Mouse (Mus musculus) stomach, embryonic 15.5 days (tissue): ENCODE data around the gene Whamm. TPM values are rescaled to one million over a fixed set of nuclear protein-coding genes. Genes with fewer than 3 reads are reported as not detected.

Experiments used
- ATAC-seq: fragments of 200-750 bp; cut with Nextera tagmentation; 2 replicates; pipeline ENCODE4 v1.8.0; 2017; ENCODE audit warnings: low read depth, moderate number of reproducible peaks, moderate TSS enrichment; ENCODE audit not compliant: insufficient read depth, low FRiP score
- H3K27ac ChIP-seq: fragments of 300-500 bp; sonication (generic); 2 replicates; pipeline ENCODE4 v1.5.1; 2015; ENCODE audit warnings: mild to moderate bottlenecking, inconsistent platforms
- H3K27me3 ChIP-seq: fragments of 300-500 bp; sonication (generic); replicated peaks from 2 replicates; pipeline ENCODE4 v1.6.1; 2015; ENCODE audit warnings: inconsistent platforms
- H3K36me3 ChIP-seq: fragments of 300-500 bp; sonication (generic); 2 replicates; pipeline ENCODE4 v1.6.1; 2015; ENCODE audit warnings: inconsistent platforms
- H3K4me1 ChIP-seq: fragments of 300-500 bp; sonication (generic); 2 replicates; pipeline ENCODE4 v1.6.1; 2015; ENCODE audit warnings: inconsistent platforms
- H3K4me2 ChIP-seq: fragments of 300-500 bp; sonication (generic); 2 replicates; pipeline ENCODE4 v1.6.1; 2015; ENCODE audit warnings: mild to moderate bottlenecking, inconsistent platforms
- H3K4me3 ChIP-seq: fragments of 300-500 bp; sonication (generic); replicated peaks from 2 replicates; pipeline ENCODE4 v1.5.1; 2015; ENCODE audit warnings: inconsistent platforms
- H3K9ac ChIP-seq: fragments of 300-500 bp; sonication (generic); 2 replicates; pipeline ENCODE4 v1.6.1; 2015; ENCODE audit warnings: inconsistent platforms
- H3K9me3 ChIP-seq: fragments of 300-500 bp; sonication (generic); 2 replicates; pipeline ENCODE4 v1.6.1; 2016; ENCODE audit warnings: inconsistent platforms
- WGBS: fragments of 180-500 bp; shearing (Covaris S2); methylation state at CpG from one replicate; pipeline ENCODE4 v1.1.7; 2015; 5-methylcytosine and 5-hydroxymethylcytosine counted together
- polyA plus RNA-seq: library from polyadenylated mRNA; unstranded; fragments of >200 nt; fragmentation: Nextera tagmentation; extraction: Ambion mirVana; gene quantifications from 2 replicates; pipeline ENCODE4 v1.2.1, GENCODE M21; 2015

Gene Whamm
- polyA plus RNA-seq: 5.4 and 7.0 TPM in 2 replicates

DNA sequence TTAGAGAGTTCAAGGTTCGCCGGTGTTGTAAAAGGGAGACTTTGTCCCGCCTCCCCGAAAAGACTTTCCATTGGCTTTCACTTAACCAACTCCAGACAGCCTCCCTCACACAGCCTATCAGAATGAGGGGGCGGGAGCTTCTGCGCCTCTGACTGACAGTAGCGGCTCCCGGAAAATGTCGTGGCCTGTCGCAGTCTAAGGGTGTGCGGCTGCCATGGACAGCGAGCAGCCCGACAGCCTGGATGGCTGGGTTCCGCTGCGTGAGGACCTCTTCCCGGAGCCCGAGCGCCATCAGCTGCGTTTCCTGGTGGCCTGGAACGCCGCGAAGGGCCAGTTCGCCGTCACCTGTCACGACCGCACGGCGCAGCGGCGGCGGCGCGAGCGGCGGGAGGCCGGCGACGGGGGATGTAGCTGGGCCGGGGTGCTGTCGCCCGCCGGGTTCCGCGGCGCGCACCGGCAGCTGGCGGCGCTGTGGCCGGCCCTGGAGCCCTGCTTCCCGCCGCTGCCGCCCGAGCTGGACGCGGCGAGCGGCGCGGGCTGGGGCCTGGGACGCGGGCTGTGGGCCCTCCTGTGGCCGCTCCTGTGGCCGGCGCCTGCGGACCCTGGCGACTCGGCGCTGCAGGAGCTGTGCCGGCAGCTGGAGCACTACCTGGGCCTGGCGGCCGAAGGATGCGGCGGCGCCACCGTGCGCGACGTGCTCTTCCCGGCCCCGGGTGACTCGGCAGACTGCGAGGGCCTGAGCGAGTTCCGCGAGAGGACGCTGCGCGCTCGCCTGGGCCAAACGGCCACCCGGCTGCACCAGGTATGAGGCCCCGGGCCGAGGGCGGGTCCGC lies at the start of gene Whamm:
TSS of gene Whamm (plus strand) at position 159 of the 833 bp plus-strand sequence.
- H3K36me3 ChIP-seq: no peaks in the 10 kb centered on the region

DNA sequence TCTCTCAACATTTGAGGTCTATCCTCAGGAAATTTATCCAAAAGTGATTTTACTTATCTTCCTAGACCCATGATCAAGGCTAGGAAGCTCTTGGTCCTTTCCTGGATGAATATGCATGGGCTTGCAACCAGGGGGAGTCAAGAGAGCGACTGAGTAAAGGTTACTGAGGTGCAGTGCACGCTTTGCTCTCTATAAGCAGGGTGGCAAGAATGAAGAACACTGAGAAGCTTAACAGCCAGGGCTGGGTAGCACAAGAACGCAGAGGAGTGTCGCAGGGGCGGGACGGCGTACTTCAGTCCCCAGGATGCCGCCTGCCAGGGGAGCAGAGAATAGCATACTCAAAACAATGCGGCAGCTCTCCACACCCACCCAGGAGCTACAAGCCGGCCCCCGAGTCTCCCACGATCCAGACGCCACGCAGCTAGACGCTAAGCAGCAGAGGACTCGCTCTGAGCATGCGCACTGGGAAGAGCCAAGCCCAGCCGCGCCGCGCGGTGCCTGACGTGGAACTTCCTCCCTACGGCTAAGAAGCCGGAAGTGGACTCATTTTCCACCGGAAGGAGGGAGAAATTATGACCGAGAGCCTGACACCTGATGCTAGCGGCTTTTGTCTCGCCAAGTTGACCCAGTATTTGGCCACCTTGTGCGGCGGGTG lies 47.9 kb upstream of the Whamm start:
- Histone ChIP-seq H3K4me2 (peak overlapping the region; percentile 74), H3K27me3 (no peaks in the 10 kb centered on the region), H3K4me3 (peak overlapping the region; percentile 68), H3K9me3 (no peaks in the 10 kb centered on the region), H3K36me3 (peaks cover 11% of the 10 kb centered on the region; the same call in 1 of the 2 replicates), H3K27ac (peak overlapping the region; percentile 97), H3K9ac (peak overlapping the region; percentile 66; the same call in 1 of the 2 replicates), H3K4me1 (peaks cover 8% of the 10 kb centered on the region; the same call in 1 of the 2 replicates)
- under 1% methylated on average over 31 of the region's 31 CpGs for WGBS
- peak; percentile 98 for ATAC-seq

More for the DNA sequence above, at the start of gene Whamm:
- peak within 1 kb of the TSS; percentile 86 for H3K9ac ChIP-seq
- under 1% methylated on average over 94 of the region's 96 CpGs for WGBS
- no peaks in the 10 kb centered on the region for H3K9me3 ChIP-seq
- peak within 1 kb of the TSS; percentile 91 for H3K27ac ChIP-seq
- no peaks in the 10 kb centered on the region; the same call in 1 of the 2 replicates for H3K4me1 ChIP-seq
- peak within 1 kb of the TSS; percentile 68 for H3K4me3 ChIP-seq
- H3K27me3 ChIP-seq: no peaks in the 10 kb centered on the region
- peak within 1 kb of the TSS; percentile 88 for H3K4me2 ChIP-seq
- ATAC-seq: peak; percentile 99

DNA sequence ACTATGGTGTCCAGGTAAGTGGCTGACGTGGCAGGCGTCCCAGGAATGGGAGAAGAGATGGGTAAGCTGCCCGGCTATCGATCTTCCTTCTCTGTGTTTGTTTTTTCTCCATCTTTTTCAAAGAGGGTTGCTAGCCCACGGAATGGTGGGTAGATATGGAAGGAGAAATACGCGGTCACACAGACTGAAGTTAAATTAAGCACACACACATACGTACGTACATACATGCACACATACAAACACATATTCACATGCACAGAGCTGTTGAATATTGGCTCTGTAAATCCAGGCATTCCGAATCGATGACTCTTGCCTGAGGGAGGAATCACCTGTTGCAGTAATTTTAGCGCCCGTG lies 47.4 kb upstream of the Whamm start:
- Histone ChIP-seq H3K4me2 (peak overlapping the region; percentile 74), H3K36me3 (peaks cover 11% of the 10 kb centered on the region; the same call in 1 of the 2 replicates), H3K9me3 (no peaks in the 10 kb centered on the region), H3K27me3 (no peaks in the 10 kb centered on the region), H3K4me3 (peak overlapping the region; percentile 68), H3K9ac (peak overlapping the region; percentile 42; the same call in 1 of the 2 replicates), H3K27ac (peak overlapping the region; percentile 97), H3K4me1 (peaks cover 8% of the 10 kb centered on the region; the same call in 1 of the 2 replicates)
- WGBS: 5% methylated on average over 13 of the region's 13 CpGs
- no peak for ATAC-seq

GRCm38 (mm10) chr7:81528918-81529317 lies 42.1 kb upstream of the Whamm start:
- Histone ChIP-seq H3K36me3 (peaks cover 31% of the 10 kb centered on the region), H3K27me3 (no peaks in the 10 kb centered on the region)
- WGBS: 89% methylated on average over 8 of the region's 8 CpGs

DNA sequence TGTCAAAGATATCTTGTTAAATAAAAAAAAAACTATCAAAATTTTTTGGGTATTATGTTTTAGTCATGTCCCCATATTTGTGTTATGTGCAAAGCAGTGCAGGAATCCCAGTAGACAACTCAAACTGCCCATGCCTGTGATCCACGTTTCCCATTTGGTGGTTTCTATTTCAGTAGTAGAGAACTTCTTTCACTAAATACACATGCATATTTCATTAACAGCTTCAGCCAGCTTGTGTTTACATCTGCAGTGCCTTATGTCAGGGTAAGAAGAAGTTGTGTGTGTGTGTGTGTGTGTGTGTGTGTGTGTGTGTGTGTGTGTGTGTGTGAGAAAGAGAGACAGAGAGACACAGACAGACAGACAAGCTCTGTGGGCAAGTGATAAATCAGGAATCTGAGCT lies 39.6 kb upstream of the Whamm start:
- Histone ChIP-seq H3K9me3 (no peaks in the 10 kb centered on the region), H3K4me3 (no peak overlapping the region), H3K9ac (no peak overlapping the region), H3K27me3 (no peaks in the 10 kb centered on the region), H3K4me2 (no peak overlapping the region), H3K36me3 (peaks cover 43% of the 10 kb centered on the region), H3K27ac (no peak overlapping the region), H3K4me1 (no peaks in the 10 kb centered on the region)
- 84% methylated on average over 1 of the region's 1 CpGs for WGBS
- no peak for ATAC-seq

More at GRCm38 (mm10) chr7:81528918-81529317, 42.1 kb upstream of the Whamm start:
- Histone ChIP-seq H3K27ac (no peak overlapping the region), H3K9me3 (no peaks in the 10 kb centered on the region), H3K9ac (no peak overlapping the region), H3K4me2 (no peak overlapping the region), H3K4me1 (peaks cover 5% of the 10 kb centered on the region; the same call in 1 of the 2 replicates), H3K4me3 (no peak overlapping the region)
- no peak for ATAC-seq

DNA sequence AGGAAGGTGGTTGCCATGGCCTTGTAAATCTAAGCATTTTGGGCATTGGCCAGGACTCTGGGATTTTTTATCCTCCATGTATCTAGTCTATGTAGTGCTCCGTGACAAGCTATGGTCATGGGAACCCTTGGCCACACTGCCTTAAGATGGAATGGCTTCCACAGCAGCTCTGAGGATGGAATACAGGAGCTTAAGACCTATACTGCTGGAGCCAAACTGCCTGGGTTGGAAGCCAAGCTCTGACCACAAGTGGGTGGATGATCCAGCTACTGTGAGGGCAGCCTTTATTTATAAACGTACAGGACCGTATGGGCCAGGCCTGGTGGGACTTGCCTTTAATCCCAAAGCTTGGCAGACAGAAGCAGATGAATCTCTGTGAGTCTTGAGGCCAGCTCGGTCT lies 34.6 kb upstream of the Whamm start:
- no peak for ATAC-seq
- no peak overlapping the region for H3K4me2 ChIP-seq
- H3K27me3 ChIP-seq: no peaks in the 10 kb centered on the region
- peaks cover 34% of the 10 kb centered on the region for H3K36me3 ChIP-seq
- H3K9ac ChIP-seq: no peak overlapping the region
- H3K4me1 ChIP-seq: no peaks in the 10 kb centered on the region
- H3K27ac ChIP-seq: no peak overlapping the region
- WGBS: 78% methylated on average over 4 of the region's 4 CpGs
- H3K4me3 ChIP-seq: no peak overlapping the region
- no peaks in the 10 kb centered on the region for H3K9me3 ChIP-seq

DNA sequence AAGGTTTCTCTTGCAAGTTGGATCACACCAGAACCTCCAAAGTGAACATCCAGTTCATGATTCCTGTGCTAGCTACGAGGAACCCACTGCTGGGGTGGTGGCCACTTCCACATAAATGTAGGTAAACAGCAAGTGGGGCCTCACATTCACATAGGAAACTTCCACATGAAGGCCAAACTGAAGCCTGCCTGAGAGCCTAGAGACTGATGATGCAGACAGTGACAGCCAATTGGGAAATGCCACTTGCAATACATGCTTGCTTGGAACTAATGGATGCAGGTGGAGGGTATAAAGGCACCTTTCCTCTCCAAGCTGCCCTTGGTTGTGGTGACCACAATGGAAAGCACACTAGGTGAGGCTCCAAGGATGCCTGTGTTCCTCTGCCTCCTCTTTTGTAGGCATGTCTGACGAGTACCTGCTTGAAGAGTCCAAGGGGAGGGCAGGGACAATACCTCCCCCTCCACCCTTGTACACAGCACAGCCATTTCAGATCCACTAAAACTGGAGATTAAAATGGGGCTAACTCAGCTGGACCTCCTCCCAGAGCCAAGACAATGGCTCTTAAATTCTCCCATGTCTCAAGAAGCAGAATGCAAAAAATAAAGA lies 32.9 kb upstream of the Whamm start:
- H3K27me3 ChIP-seq: no peaks in the 10 kb centered on the region
- WGBS: 50% methylated on average over 2 of the region's 2 CpGs
- no peak overlapping the region for H3K27ac ChIP-seq

GRCm38 (mm10) chr7:81539565-81539964 lies 31.5 kb upstream of the Whamm start:
- Histone ChIP-seq H3K4me2 (no peak overlapping the region), H3K27me3 (no peaks in the 10 kb centered on the region), H3K9ac (no peak overlapping the region), H3K4me3 (no peak overlapping the region), H3K9me3 (no peaks in the 10 kb centered on the region), H3K27ac (no peak overlapping the region), H3K36me3 (peaks cover 9% of the 10 kb centered on the region; the same call in 1 of the 2 replicates), H3K4me1 (no peaks in the 10 kb centered on the region)
- no peak for ATAC-seq
- WGBS: 39% methylated on average over 2 of the region's 2 CpGs

More for the DNA sequence above, 32.9 kb upstream of the Whamm start:
- Histone ChIP-seq H3K4me1 (no peaks in the 10 kb centered on the region), H3K36me3 (peaks cover 20% of the 10 kb centered on the region), H3K9ac (no peak overlapping the region), H3K4me3 (no peak overlapping the region), H3K9me3 (no peaks in the 10 kb centered on the region), H3K4me2 (no peak overlapping the region)
- ATAC-seq: no peak

DNA sequence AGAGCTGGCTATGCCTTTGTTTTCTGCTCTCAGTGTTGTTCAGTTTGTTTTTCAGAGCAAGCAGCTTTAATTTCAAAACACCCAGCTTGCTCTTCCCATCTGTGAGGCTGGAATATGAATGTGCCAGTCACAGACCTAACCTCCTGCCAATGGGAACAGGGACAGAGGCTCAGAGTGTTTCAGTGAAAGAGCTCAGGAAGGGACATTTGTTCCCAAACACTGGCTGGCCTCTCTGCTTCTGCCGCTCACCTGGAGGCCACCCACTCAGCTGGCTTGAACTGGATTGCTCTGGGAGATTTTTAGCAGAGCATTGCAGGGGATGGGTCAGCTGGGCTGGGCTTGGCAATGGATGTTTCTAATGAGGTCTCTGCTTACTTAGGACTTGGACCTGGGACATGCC lies 30.1 kb upstream of the Whamm start:
- Histone ChIP-seq H3K36me3 (no peaks in the 10 kb centered on the region), H3K4me1 (no peaks in the 10 kb centered on the region), H3K27ac (no peak overlapping the region), H3K4me2 (no peak overlapping the region), H3K9ac (no peak overlapping the region), H3K4me3 (no peak overlapping the region), H3K9me3 (no peaks in the 10 kb centered on the region), H3K27me3 (no peaks in the 10 kb centered on the region)
- WGBS: 67% methylated on average over 1 of the region's 1 CpGs
- ATAC-seq: no peak

DNA sequence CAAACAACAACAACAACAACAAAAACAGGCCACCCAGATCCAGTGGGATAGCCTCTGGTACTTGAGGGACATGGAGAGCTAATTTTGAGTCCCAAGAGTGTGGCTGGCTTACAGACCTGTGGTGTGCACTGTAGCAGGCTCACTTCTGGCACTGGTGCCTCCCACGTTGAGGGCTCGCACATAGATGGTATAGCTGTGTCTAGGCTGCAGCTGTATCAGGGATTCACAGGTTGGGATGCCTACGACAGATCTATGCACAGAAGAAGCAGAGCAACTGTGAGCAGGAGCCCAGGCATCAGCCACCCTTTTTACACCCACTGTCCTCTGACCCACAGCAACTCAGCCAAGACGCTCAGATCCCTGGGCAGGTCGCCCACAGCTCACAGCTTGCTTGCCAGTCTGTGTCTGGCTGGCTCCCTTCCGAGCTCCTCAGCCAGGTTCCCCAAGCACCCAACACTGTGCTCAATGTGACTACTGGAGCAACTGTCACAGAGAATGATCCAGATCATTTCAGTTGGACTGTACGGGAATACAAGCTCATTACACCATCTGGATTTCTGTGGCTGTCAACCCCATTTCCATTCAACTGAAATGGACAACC lies 29.0 kb upstream of the Whamm start:
- Histone ChIP-seq H3K27me3 (no peaks in the 10 kb centered on the region), H3K9ac (no peak overlapping the region), H3K4me3 (no peak overlapping the region), H3K4me2 (no peak overlapping the region), H3K9me3 (no peaks in the 10 kb centered on the region), H3K36me3 (no peaks in the 10 kb centered on the region), H3K27ac (no peak overlapping the region), H3K4me1 (no peaks in the 10 kb centered on the region)
- no peak for ATAC-seq
- WGBS: 83% methylated on average over 7 of the region's 7 CpGs

GRCm38 (mm10) chr7:81542934-81543333 lies 28.1 kb upstream of the Whamm start:
- no peaks in the 10 kb centered on the region for H3K36me3 ChIP-seq
- H3K9ac ChIP-seq: no peak overlapping the region
- H3K4me2 ChIP-seq: no peak overlapping the region
- H3K4me3 ChIP-seq: no peak overlapping the region
- no peak for ATAC-seq
- H3K27me3 ChIP-seq: no peaks in the 10 kb centered on the region
- H3K4me1 ChIP-seq: no peaks in the 10 kb centered on the region
- H3K9me3 ChIP-seq: no peaks in the 10 kb centered on the region
- WGBS: 64% methylated on average over 8 of the region's 8 CpGs
- H3K27ac ChIP-seq: no peak overlapping the region
